Mouse (Mus musculus): Measurements from ENCODE around the gene Npm3.

The Npm3 gene

DNA sequence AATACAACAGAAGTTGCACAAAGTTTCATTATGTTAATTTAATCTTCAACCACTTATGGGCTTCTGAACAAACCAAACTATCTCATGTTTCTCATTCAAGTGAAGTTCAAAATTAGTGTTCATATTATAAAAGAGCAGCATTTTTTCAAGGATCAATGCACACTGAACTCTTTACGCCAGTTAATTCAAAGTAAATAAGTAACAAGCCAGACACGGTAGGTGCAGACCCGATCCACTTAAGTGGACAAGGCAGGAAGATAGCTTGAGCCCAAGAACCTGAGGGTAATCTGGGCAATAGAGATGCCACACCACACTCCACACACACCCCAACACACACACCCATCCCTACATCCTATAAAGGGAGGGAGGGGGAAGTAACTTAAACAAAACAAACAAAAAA, 4.2 kb upstream of the Npm3 start:
- DNase-seq (ENCODE audit: low read depth, low spot score): no peak

DNA sequence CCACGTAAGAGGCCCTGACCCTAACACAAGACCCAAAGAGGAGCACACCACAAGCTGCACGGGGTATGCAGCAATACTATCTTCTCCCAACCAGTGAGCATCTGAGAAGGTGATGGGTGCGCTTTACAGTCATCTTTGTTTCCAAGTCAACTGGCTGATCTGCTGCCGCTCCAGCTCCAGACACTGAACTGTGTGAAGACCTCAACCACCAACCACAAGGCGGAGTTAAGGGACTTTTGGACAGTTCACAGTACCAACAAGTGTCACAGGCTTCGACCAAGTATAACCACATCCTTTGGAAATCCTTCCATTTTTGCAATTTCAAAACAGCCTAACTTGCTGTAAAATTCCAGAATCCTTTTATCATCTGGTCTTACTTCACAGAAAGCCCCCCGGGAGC, 2.5 kb upstream of the Npm3 start:
- no peak for DNase-seq (ENCODE audit: low read depth, low spot score)

DNA sequence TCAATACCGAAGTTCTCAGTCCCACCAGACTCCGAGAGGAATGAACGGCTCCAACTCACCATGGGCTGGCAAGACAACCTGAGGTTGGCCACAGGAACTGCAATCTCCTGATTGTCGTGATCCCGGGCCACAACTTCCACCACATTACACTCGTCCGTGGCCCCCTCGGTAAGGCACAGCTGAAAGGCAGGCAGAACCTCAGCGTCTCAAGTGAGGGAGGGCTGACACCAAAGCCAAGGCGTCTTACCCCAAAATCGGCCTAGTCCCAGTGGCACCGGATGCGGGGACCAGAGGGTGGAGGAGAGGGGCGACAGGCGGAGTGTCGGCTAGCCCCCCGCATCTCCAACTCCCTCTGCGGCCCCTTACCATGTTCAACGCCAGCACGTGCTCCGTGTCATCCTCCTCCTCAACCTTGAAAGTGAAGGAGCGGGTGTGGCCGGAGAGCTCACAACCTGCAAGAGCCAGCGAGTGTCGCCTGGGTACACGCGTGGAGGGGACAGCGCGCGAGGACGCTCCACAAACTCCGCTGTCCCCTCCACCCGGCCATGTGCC, 624 bp downstream of the Npm3 start:
- DNase-seq (ENCODE audit: low read depth, low spot score): no peak

DNA sequence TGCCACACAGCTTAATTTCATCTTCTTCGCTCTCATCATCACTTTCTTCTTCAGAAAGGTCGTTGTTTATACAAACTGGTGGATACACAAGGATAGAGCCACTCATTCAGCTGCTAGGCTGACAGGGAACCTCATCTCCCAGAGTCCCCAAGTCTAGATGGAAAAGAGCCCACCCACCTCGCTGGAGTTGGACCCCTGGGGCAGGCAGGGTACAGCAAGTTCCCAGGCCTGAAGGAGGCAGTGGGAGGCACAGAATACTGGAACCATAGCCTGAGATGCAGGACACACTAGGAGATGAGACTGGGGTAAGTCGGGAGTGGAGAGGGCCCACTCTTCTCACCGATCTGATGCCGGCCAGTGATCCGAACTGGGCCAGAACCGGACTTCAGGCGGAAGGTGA, 1.2 kb downstream of the Npm3 start:
- DNase-seq (ENCODE audit: low read depth, low spot score): no peak

DNA sequence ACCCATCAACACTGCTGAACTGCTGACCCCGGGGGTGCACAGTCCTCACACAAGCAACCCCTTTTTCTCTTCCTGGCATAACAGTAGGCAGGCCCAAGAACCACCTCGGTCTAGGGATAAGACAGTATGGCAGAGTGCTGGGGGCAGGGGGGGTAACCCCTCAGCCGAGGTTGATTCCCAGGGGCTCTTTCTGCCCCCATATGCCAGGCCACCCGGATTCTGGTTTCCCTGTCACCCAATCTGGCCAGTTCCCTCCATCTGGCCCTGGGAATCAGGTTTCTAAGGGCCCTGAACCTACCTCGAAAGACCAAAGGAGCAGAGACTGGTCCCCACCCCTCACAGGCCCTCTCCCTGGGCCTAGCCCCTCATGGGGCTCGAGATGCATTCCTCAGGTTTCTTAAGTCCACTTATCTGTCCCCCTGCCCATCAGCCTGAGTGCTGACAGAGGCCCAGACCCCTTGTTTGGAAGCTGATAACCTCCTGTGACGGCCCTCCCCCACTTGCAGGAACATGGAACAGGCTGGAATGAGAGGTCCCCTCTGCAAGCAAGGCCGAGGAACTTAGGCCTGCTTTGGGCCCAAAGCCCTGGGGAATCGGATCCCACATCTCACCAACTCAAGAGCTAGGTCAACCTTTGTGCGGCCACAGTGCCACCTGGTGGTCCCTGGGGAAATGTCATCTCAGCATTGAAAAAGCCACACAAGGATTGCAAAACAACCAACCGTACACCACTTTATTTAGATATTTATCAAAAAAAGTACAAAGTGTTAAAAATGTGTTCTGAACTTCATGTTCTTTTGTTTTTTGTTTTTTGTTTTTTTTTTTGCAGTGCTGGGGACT, 2.1 kb downstream of the Npm3 start:
- DNase-seq (ENCODE audit: low read depth, low spot score): peak; percentile 81

DNA sequence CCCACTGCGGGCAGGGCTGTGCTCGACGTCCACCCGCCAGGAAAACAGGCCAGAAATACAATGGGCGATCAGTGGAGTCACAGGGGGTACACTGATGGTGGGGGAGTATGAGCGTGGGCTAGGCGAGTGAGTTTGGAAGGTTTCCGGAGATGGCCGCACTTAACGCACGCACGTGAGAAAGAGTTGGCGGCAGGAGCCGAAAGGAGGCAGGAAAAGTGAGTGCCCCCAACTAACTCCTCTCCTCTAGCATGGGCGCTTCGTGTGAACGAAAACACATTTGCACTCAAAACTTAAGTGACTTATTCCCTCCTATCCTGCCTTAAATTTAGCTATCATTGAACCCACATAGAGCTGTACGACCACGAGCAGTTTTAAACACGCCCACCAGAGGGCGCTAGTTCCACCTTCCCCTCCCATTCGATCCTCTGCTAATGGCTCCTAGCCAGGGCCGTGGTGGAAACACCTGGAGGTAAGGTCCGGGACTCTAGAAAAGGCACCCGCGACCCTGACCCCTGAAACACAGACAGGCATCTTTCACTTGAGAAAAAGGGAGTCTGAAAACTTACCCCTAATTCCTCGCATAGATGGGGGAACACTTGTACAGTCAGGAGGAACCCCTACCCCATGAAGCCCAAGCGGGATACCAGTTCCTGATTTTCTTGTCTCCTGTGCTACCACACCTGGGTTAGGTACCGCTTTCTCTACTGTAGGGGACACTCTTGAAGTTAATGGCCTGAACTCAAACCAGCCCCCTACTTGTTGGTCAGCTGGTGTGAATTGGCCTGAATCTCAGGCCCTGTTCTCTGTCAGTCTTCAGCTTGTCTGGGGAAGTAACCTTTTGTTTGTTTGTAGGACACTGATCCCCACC, 3.0 kb downstream of the Npm3 start:
- no peak for DNase-seq (ENCODE audit: low read depth, low spot score)

DNA sequence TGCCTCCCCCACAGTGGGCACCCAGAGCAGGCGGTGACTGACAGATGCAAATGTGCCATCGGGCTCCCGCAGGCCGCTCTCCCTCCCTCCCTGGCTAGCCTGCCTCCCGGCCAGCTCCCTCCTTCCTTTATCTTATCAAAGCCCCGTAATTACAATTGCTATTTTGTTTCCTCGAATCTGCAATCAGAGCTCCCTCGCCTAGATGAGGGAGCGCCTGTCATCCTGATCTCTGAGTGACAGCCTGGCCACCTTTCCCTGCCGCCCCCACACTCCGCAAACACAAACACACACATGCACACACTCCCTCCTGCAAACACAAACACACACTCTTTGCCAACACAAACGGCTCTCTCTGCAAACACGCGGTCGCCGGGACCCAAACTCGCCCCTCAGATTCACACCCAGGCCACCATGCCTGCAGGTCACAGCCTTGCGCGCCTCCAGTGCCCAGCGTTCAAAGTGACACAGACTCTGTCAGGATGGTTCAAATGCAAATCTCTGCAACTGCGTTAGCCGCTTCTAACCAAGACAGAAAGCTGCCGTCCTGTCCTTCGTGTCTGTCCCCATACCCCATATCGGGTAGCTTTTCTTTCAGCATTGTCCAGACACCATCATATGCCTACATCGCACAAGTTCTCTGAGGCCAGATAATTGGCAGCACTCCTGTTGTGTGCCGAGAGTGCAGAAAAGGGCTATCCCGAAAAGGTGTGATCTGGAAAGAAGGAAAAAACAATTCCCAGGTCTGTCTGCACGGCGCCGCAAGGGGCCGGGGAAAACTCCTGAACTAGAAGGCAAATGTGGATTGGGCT, 3.8 kb downstream of the Npm3 start:
- DNase-seq (ENCODE audit: low read depth, low spot score): no peak

DNA sequence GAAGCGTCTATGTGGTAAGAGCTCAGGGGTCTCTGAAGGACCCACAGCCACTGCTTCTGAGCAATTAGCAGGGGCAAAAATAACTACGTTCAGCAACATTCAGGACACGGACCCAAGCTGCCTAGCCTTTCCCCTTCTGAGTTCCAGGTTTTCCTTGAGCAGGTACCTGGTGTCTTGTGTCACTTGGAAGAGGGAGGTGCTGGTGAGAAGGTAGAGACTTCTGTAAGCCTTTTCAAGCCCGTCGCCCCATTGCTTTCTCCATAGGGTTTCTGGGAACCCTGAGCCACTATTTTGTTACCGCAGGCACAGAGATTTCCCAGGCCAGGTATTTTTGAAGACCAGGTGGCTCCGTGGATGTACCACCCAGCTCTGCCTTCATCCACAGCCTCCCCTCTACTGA, 5.8 kb downstream of the Npm3 start:
- DNase-seq (ENCODE audit: low read depth, low spot score): no peak

DNA sequence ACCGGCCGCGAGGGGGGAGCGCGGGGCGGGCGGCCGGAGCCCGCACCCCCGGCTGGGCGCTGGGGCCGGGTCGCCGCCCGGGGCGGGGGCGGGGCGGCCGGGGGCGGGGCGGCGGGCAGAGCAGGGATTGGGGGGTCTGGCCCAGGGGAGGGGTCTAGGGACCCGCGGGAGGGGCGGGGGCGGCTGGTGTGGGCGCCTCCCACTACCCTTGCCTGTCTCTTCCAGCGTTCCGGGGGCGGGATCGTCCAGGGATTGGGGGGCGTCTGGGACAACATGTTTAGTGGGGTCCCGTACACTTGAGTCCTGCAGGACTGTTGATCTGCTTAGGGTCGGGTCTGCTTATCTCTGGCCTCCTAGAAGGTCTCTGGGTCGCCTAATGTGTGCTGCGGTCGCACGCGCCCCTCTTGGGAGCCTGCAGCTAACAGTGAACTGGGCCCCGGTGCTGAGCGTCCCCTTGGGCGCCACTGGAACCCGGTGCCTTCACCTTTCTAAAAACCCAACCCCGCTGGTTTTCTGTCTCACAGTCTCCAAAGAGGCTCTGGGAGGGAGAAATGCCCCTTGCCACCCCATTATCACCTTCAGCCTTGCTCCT, 6.3 kb downstream of the Npm3 start:
- DNase-seq (ENCODE audit: low read depth, low spot score): no peak

DNA sequence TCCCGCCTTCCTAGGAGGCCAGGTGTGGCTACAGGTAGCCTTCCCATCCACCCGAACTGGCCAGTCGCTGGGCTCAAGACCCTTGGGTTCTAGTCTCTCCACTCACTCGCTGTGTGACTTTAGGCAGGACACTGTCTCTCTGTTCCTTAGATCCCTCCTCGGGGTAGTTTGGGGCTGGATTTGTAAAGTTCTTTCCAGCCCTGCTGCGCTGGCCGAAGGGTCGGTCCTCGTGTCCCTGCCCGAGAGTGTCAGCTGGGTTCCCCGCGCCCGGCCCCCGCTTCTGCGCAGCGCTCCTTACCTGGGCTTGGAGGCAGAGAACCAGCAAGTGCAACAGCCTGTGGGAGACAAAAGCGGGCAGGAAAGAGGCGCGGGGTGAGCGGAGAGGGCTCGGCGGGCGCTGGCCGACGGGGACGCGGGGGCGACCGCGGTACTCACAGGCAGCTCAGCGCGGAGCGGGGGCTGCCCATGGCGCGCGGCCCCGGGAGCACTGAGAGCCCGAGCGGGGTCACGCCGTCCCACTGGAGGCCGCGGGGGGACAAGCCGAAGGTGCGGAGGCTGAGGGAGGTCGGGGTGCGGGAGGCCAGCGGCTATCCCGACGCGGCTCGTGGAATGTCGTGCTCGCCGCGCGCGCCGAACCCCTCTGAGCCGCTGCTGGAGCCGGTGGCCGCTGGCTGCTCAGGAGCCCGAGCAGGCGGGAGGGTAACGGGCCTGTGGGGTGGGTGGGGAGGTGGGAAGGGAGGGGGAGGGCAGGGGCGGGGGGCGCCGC, 7.0 kb downstream of the Npm3 start, which contains the start of gene Fgf8:
Fgf8 (minus strand) TSS at position 698 of the 766 bp plus-strand sequence.
- DNase-seq (ENCODE audit: low read depth, low spot score): no peak

DNA sequence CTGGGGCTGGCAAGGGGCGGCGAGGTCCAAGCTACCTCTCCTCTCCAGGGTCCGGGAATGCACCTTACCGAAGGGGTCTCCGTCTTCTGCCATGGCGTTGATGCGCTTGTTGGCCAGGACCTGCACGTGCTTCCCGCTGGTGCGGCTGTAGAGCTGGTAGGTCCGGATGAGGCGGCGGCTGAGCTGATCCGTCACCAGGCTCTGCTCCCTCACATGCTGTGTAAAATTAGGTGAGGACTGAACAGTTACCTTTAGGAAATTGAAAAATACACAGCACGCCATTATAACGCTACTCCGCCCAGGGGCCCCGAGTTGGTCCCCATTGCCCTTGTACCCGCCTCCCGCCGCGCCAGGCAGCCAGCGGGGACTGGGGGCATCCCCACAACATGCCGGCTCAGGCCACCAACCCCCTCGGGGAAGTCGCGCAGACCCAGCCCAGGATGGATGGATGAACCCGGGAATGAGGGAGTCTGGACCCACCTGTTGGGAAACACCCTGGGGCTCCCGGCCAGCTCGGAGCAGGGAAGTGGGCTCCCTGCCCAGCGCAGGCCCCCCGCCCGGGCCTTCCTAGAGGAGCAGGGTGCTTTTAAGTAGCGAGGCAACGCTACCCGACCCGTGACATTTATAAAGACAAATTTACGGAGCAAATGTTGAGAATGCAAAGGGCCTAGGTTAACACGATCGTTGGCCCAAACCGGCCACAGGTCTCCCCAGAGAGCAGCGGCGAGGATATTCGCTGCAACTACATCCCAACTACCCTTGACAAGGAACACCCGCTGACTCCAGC, 7.8 kb downstream of the Npm3 start:
- no peak for DNase-seq (ENCODE audit: low read depth, low spot score)

DNA sequence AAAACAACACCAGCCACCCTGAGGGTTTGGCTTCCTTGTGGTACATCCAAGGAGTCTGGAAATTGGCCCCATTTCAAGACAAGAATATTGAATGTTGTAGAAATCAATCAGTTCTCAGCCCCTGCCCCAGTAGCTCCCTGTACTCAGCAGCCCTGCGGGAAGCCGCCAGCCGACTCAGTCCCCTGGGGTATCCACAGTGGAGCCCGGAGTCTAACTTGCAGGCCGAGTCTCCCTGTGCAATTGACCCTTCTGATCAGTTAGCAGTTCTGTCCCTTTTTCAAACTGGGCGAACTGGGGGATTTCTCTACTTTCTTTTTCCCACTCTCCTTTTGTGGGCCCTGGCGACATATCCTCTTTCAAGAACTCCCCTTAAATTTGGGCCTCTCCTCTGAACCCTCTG, 8.6 kb downstream of the Npm3 start:
- DNase-seq (ENCODE audit: low read depth, low spot score): no peak

DNA sequence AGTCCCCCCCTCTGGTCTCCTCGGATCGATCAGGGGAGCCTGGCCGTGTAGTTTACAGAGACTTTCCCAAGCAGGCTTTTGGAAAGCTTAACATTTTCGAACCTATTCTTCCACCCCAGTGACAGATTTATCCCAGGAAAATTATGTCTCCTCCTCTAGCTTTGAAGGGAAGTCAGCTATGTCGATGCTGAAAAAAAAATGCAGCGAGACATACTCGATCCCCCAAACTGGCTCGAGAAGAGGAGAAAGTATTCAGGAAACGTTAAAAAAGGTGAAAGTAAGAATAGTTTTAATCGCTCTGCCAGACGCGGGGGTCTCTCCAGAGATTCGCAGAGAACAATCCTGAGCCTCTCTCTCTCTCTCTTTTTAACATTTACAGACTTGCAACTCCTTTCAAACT, 9.2 kb downstream of the Npm3 start:
- no peak for DNase-seq (ENCODE audit: low read depth, low spot score)

DNA sequence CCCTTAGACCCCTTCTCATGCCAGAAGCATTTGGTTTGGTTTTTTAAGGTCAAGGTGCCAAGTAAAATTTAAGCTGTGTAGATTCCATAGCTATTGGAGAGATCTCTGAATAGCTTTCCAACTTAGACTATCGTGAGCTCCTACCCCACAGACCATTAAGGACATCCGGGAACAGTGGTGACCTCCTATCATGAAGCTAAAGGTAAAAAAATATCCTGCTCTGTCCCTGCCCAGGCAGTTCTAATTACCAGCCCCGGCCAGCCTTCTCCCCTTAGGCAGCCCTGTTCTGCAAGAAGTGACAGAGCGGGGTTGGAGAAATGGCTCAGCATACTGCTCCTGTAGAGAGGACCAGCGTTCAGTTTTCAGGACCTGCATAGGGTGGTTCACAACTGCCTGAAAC, 10.9 kb downstream of the Npm3 start:
- DNase-seq (ENCODE audit: low read depth, low spot score): no peak

DNA sequence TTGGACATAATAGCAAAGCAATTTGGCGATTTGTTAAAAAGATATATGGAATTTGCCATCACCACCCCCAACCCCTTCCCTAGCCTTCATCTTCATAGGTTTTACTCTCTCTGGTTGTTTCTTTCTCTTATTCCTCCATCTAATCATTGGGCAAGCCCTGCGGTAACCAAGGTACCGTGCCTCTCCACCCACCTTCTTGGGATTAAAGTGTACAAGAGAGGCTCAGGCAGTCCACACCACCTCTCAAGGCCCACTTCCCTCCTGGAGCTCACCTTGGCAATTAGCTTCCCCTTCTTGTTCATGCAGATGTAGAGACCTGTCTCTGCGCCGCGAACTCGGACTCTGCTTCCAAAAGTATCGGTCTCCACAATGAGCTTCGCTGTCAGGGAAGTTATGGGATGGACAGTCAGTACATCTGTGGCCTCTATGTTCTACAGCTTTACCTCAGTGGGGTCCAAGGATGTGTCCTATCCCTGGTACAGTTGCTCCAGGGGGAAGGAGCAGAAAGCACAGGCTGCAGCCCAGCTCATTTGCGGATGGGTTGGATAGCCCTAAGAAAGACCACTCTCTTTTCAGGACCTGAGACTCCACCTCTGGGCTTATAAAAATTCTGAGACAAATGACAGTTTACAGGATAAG, 11.4 kb downstream of the Npm3 start:
- DNase-seq (ENCODE audit: low read depth, low spot score): no peak

DNA sequence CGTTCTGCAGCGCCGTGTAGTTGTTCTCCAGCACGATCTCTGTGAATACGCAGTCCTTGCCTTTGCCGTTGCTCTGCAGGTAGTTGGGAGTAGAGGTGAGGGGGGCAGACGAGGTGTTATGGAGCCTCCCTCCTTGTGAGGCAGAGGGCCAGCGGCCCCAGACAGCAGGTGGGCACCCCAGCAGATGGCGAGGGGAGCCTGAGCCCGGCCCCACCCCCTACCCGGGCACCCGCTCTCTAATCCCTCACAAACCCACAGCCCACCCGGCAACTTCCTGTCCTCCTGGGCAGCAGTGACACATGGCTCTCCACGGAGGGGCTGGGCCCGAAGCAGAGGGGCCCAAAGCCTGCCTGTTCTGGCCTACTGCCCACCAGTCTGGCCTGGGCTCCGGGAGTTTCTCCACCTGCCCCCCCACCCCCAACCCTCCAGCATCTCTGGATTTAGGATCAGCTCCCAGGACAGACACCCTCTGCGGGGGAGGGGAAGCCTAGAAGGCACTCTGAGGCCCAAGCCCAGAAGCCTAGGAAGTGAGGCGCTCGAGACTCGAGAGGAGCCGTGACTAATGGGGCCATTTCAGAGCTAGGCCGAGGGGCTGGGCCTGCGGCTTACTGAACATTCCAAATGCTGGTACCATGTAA, 12.1 kb downstream of the Npm3 start:
- DNase-seq (ENCODE audit: low read depth, low spot score): no peak

DNA sequence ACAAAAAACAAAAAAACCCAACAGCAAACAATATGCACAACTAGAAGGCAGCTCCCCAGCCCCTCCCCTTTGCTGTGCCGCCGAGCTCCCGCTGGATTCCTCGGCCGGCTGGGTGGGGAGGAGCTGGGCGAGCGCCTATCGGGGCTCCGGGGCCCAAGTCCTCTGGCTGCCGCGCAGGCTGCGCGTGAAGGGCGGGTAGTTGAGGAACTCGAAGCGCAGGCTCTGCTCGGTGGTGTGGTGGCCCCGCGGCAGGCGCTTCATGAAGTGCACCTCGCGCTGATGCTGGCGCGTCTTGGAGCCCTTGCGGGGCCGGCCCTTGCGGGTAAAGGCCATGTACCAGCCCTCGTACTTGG, 12.6 kb downstream of the Npm3 start:
- no peak for DNase-seq (ENCODE audit: low read depth, low spot score)

DNA sequence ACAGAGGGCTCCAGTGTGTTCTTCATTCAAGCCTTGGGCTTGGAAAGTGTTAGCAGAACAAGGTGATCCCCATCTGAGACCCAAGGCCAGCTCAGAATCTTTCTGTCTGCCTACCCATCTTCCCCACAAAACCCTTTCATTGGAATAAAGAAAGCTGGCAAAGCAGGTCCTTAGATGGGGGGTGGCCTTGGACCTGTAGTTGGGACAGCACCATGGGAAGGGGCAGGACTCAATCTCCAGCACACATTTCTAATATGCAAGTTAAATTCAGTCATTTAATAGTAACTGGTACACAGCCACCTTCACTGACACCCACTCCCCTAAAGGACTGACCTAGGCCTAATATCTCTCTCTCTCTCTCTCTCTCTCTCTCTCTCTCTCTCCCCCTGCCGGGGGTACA, 13.2 kb downstream of the Npm3 start:
- no peak for DNase-seq (ENCODE audit: low read depth, low spot score)

DNA sequence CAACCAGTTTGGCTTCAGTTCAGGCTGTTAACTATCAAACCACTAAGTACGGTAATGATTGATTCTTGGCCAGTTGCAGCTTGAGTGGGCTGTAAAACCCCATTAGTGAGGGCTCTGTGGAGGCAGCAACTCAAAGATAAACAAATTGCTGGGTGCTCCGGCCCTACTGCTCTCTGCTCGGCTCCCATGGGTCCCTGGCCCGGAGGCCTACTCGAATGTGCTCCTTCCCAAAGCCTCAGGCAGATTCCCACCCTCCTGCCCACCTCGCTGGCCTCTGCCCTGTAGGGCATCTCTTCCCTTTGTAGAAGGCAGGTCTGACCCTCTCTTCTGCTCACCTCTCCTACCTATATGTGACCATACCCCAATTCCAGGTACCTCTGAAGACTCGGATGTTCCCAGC, 14.6 kb downstream of the Npm3 start:
- no peak for DNase-seq (ENCODE audit: low read depth, low spot score)

Measured in embryo, embryonic 11.5 days (tissue).